Mouse (Mus musculus) kidney, embryonic 15.5 days (tissue): ENCODE measurements at regions not wholly inside any gene's neighbourhood (a gene's known extent, or its start where the extent isn't known, plus 50 kb on each side); places are given as distances from the start of the nearest gene placed in this dataset.
A peak's percentile ranks its signal among the peaks of the same experiment; 100 is the strongest.

Source experiments
- ATAC-seq: fragments of 200-750 bp; cut with Nextera tagmentation; replicated peaks from 2 replicates; pipeline ENCODE4 v1.8.0; 2017; ENCODE audit warnings: moderate TSS enrichment; ENCODE audit not compliant: low FRiP score
- H3K27ac ChIP-seq: fragments of 300-500 bp; sonication (generic); 2 replicates; pipeline ENCODE4 v1.5.1; 2015; ENCODE audit warnings: mild to moderate bottlenecking, inconsistent platforms
- H3K27me3 ChIP-seq: fragments of 300-500 bp; sonication (generic); 2 replicates; pipeline ENCODE4 v1.6.1; 2015; ENCODE audit warnings: inconsistent platforms
- H3K36me3 ChIP-seq: fragments of 300-500 bp; sonication (generic); 2 replicates; pipeline ENCODE4 v1.6.1; 2015; ENCODE audit warnings: inconsistent platforms
- H3K4me1 ChIP-seq: fragments of 300-500 bp; sonication (generic); 2 replicates; pipeline ENCODE4 v1.6.1; 2015; ENCODE audit warnings: inconsistent platforms
- H3K4me2 ChIP-seq: fragments of 300-500 bp; sonication (generic); 2 replicates; pipeline ENCODE4 v1.6.1; 2015; ENCODE audit warnings: moderate library complexity, mild to moderate bottlenecking, inconsistent platforms
- H3K4me3 ChIP-seq: fragments of 300-500 bp; sonication (generic); replicated peaks from 2 replicates; pipeline ENCODE4 v1.5.1; 2015; ENCODE audit warnings: mild to moderate bottlenecking, inconsistent platforms
- H3K9ac ChIP-seq: fragments of 300-500 bp; sonication (generic); 2 replicates; pipeline ENCODE4 v1.6.1; 2015; ENCODE audit warnings: mild to moderate bottlenecking, inconsistent platforms
- H3K9me3 ChIP-seq: fragments of 300-500 bp; sonication (generic); replicated peaks from 2 replicates; pipeline ENCODE4 v1.6.1; 2016; ENCODE audit warnings: inconsistent platforms
- WGBS: fragments of 180-500 bp; shearing (Covaris S2); methylation state at CpG from one replicate; pipeline ENCODE4 v1.1.7; 2015; ENCODE audit warnings: mixed read lengths; 5-methylcytosine and 5-hydroxymethylcytosine counted together

DNA sequence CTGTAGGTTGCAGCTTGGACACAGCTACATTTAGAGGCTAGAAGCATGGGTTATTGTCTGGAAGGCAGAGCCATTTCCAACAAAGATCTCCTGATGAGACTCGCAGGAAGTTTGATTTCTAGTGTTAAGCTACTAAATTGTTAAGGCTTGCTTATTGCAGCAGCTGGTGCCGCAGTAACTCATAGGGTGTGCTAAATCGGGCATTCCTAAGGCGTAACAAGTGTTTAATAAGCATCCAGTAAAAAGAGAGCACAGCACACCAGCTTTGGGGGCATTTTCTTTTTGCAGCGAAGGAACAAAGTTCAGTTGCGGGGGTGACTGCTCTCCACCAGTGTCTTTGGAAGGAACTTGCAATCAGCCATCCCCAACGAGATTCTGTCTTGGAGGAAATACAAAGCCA lies 241.5 kb downstream of the Maf start:
- no peaks in the 10 kb centered on the region for H3K36me3 ChIP-seq
- no peak for ATAC-seq
- peaks cover 34% of the 10 kb centered on the region for H3K27me3 ChIP-seq
- H3K4me3 ChIP-seq, result no peak overlapping the region
- no peak overlapping the region for H3K9ac ChIP-seq
- H3K27ac ChIP-seq, result no peak overlapping the region
- 0 out of 2 replicates have a peak, but pooled peaks cover 14% of the 10 kb centered on the region for H3K4me1 ChIP-seq
- H3K9me3 ChIP-seq, result no peaks in the 10 kb centered on the region
- 62% methylated on average over 7 of the region's 7 CpGs for WGBS
- H3K4me2 ChIP-seq, result no peak overlapping the region

DNA sequence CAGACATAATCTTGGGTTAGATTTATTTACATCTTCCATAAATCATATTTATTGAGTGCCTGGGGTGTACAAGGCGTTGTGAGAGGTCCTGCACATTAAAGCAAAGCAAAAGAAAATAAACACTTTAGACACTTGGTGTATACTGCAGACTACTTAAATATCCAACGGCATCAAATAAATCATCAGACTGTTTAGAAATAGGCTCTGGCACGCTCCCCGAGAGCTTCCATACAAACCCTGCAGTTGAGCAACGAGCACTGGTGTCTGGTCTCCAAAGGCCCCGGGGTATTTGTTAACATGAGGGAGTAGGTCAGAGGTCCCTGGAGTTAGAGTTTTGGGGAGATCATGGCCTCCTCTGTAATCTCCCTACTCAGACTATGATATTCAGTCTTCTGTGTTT lies 244.9 kb downstream of the Maf start:
- Histone ChIP-seq H3K9ac (no peak overlapping the region), H3K27me3 (peaks cover 58% of the 10 kb centered on the region), H3K36me3 (no peaks in the 10 kb centered on the region), H3K27ac (no peak overlapping the region), H3K4me3 (no peak overlapping the region), H3K9me3 (no peaks in the 10 kb centered on the region), H3K4me2 (no peak overlapping the region), H3K4me1 (0 out of 2 replicates have a peak, but pooled peaks cover 14% of the 10 kb centered on the region)
- 19% methylated on average over 6 of the region's 6 CpGs for WGBS
- ATAC-seq, result peak; percentile 67; the same call in 1 of the 2 replicates

DNA sequence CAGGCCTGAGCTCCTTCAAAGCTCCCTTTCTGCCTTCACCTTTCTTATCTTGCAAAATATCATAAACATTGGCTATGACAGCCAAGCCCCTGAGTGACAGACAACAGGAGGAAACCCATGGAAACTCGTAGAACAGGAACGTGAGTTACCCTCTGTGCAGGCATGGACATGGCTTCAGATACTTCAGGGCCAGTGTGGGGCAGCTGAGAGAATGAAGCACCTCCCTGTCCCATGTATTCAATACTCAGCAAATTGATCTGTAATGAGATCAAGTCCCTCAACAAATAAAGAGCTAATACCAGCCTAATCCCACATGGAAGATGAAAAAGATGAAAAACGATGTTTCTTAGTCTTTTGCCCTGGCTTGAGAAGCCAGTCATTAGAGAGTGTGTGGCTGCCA lies 249.5 kb downstream of the Maf start:
- no peak overlapping the region for H3K9ac ChIP-seq
- no peak for ATAC-seq
- H3K4me3 ChIP-seq, result no peak overlapping the region
- no peak overlapping the region for H3K4me2 ChIP-seq
- peaks cover 33% of the 10 kb centered on the region for H3K27me3 ChIP-seq
- H3K27ac ChIP-seq, result no peak overlapping the region
- 73% methylated on average over 3 of the region's 3 CpGs for WGBS
- H3K9me3 ChIP-seq, result no peaks in the 10 kb centered on the region
- no peaks in the 10 kb centered on the region for H3K36me3 ChIP-seq
- peaks cover 8% of the 10 kb centered on the region for H3K4me1 ChIP-seq

DNA sequence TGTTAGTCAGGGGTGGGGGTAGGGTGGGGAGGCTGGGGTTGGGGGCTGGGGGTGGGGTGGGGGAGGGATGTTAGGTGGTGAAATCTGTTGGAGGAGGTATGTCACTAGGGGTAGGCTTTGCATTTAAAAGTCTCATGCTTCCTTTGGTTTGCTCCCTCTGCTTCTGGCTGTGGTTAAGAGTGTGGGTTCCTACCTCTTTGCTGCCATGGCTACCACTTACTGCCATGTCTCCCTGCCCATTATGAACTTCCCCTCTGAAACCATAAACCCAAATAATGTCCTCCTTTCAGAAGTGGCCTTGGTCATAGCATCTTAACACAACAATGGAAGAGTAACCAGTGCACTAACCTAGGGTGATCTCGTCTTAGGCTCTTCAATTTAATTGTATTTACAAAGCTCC lies 256.8 kb downstream of the Maf start:
- H3K27ac ChIP-seq, result no peak overlapping the region
- H3K4me3 ChIP-seq, result no peak overlapping the region
- H3K4me1 ChIP-seq, result peaks cover 9% of the 10 kb centered on the region
- H3K4me2 ChIP-seq, result no peak overlapping the region
- 73% methylated on average over 1 of the region's 1 CpGs for WGBS
- H3K9ac ChIP-seq, result no peak overlapping the region
- H3K9me3 ChIP-seq, result no peaks in the 10 kb centered on the region
- no peaks in the 10 kb centered on the region for H3K36me3 ChIP-seq
- peaks cover 4% of the 10 kb centered on the region; the same call in 1 of the 2 replicates for H3K27me3 ChIP-seq
- no peak for ATAC-seq

DNA sequence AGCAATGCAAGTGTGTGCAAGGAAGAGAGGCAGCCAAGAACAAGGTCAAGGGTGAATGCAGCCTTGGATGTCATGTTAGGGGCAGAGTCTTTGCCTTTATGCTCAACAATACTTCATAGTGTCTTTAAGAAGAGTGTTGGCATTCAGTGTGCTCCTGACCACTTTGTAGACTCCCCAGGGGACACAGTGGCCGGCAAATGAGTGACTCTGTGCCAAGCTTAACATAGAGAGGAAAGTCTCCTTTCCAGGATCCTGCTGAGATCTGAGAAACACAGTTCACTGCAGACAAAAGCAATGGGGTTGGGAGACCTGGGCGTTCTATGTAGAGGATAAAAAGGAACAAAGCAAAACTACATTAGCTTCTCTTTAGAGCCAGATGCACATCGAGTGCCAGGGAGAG lies 259.2 kb downstream of the Maf start:
- no peaks in the 10 kb centered on the region for H3K27me3 ChIP-seq
- H3K9ac ChIP-seq, result no peak overlapping the region
- H3K4me1 ChIP-seq, result peaks cover 3% of the 10 kb centered on the region
- no peak for ATAC-seq
- 79% methylated on average over 3 of the region's 3 CpGs for WGBS
- H3K36me3 ChIP-seq, result no peaks in the 10 kb centered on the region
- no peaks in the 10 kb centered on the region for H3K9me3 ChIP-seq
- H3K4me3 ChIP-seq, result no peak overlapping the region
- H3K27ac ChIP-seq, result no peak overlapping the region
- no peak overlapping the region for H3K4me2 ChIP-seq

DNA sequence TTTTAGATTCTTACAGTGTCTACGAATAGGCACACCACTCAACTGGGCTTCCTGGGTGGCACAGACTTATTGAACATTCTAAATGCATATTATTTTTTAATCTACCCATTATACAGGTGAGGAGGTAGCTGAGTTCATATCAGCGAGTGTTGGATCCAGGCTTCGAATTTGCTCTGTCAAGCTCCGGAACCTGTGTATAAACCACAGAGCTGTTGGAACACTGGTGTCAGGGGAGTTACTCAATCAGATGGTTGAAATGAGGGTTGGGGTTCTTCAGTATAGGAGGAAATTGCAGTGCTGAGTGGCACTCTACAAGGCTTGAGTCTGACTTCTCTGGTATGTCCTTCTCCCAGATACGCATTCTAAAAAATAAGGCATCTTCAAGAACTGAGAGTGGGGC lies 263.1 kb downstream of the Maf start:
- Histone ChIP-seq H3K27ac (no peak overlapping the region), H3K4me1 (no peaks in the 10 kb centered on the region), H3K27me3 (no peaks in the 10 kb centered on the region), H3K9ac (no peak overlapping the region), H3K4me2 (no peak overlapping the region), H3K9me3 (no peaks in the 10 kb centered on the region), H3K4me3 (no peak overlapping the region), H3K36me3 (no peaks in the 10 kb centered on the region)
- 95% methylated on average over 5 of the region's 5 CpGs for WGBS
- ATAC-seq, result no peak

DNA sequence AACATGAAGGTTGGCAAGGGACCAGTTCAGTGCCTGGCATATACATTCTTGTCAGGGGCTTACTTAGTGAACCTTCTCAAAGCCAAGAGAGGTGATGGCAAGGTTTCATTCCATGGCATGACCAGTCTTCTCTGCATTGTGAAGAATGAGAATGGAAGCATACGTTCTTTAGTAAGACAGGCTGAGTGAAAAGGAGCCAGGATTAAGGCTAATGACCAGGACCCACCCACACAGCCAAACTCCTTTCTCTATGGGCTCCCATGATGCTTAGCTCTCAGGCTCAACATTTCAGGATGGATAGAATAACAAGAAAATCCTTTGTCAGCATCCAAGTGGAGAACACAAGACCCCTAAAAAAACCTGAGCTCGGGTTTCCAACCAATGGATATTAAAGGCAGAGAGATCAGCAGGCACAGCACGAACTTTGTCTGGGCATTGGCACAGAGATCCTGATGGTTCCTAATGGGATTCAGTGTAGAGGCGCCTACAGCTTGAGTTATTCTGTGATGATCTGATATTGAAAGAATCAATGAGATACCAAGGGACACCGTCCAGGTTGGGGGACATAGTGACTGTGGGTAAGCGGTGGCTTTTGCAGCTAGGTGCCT lies 265.5 kb downstream of the Maf start:
- Histone ChIP-seq H3K4me1 (no peaks in the 10 kb centered on the region), H3K4me2 (no peak overlapping the region), H3K27ac (no peak overlapping the region), H3K36me3 (no peaks in the 10 kb centered on the region), H3K9ac (no peak overlapping the region), H3K9me3 (no peaks in the 10 kb centered on the region), H3K4me3 (no peak overlapping the region), H3K27me3 (no peaks in the 10 kb centered on the region)
- WGBS, result 75% methylated on average over 6 of the region's 6 CpGs
- ATAC-seq, result no peak

DNA sequence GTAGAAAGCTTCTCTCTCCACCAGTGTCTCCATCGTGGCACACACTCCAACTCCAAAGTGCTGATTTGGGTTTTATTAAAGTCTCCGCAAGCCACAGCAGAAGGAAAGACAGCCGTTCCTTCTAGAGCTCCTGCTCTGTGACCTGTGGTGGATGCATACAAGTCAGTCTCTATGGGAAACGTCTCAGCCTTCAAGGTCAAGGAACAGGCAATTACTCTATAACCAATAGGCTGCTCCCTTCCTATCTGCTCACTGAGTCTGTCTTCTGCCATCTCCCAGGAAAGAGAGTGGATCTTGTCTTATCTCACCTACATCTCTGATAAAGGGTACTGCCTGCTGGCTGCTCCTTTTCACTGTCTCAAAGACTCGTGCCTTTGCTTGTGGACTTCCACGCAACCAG lies 266.3 kb downstream of the Maf start:
- 69% methylated on average over 6 of the region's 6 CpGs for WGBS
- no peak for ATAC-seq
- H3K4me3 ChIP-seq, result no peak overlapping the region
- H3K27me3 ChIP-seq, result no peaks in the 10 kb centered on the region
- H3K36me3 ChIP-seq, result no peaks in the 10 kb centered on the region
- H3K9me3 ChIP-seq, result no peaks in the 10 kb centered on the region
- H3K4me1 ChIP-seq, result no peaks in the 10 kb centered on the region
- H3K27ac ChIP-seq, result no peak overlapping the region
- H3K4me2 ChIP-seq, result no peak overlapping the region
- no peak overlapping the region for H3K9ac ChIP-seq

DNA sequence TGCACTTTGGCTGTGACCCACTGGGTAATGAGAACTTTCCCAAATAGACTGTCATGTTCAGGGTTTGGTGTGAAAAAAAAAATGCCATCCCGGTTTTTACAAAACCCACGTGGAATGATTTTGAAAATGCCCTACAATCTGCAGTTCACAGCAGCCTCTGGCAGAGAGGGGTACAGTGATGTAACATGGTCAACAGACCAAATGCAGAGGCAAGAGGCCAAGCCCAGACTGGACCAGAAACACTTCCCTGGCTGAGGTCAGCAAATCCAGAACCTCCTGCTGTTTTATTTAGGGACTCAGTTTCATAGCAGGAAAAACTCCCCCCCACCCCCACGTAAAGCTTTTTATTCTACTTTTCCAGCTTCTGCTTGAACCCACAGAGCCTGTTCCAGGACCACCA lies 267.4 kb downstream of the Maf start:
- Histone ChIP-seq H3K9ac (no peak overlapping the region), H3K27me3 (no peaks in the 10 kb centered on the region), H3K4me1 (no peaks in the 10 kb centered on the region), H3K27ac (no peak overlapping the region), H3K4me3 (no peak overlapping the region), H3K4me2 (no peak overlapping the region), H3K36me3 (no peaks in the 10 kb centered on the region), H3K9me3 (no peaks in the 10 kb centered on the region)
- ATAC-seq, result no peak
- 80% methylated on average over 3 of the region's 3 CpGs for WGBS

DNA sequence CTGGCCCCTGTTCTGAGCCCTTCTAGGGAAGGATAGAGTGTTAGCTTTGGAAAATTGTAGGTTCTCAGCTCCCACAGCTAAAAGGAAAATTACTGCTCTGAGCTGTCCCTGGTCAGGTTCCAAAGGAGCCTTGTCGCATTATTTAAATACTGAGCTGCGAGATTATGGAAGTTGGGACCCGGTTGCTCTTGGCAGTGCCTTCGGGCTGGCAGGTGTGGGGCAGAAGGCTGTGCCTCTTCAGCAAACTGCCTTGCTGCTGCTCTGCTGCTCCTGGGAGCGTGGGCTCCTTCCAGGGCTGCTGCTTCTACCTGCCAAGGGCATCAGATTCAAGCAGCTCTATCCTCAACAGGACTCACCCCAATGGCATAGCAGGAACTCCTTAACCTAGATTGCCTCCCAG lies 268.1 kb downstream of the Maf start:
- Histone ChIP-seq H3K36me3 (no peaks in the 10 kb centered on the region), H3K9ac (no peak overlapping the region), H3K4me2 (no peak overlapping the region), H3K4me3 (no peak overlapping the region), H3K27ac (no peak overlapping the region), H3K27me3 (no peaks in the 10 kb centered on the region), H3K9me3 (no peaks in the 10 kb centered on the region), H3K4me1 (no peaks in the 10 kb centered on the region)
- ATAC-seq, result no peak
- WGBS, result 83% methylated on average over 5 of the region's 5 CpGs

DNA sequence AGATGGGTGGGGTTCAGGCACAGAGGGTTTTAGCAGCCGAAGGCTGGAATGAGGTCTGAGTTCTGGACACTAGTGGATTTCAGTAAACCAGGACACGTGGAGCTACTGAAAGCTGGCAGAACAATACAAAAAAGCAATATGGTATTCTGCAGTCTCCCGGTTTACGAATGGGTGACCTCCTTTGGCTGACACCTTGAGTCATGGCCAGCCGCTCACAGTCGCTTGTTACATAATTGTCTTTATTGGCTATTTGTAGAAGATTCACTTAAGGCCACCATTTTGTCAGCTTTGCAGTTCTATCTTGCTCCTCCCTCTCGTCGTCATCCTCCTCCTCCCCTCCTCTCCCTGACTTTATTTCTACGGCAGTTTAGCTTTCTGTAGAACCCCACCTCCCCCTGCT lies 269.6 kb downstream of the Maf start:
- Histone ChIP-seq H3K9ac (no peak overlapping the region), H3K4me1 (no peaks in the 10 kb centered on the region), H3K4me3 (no peak overlapping the region), H3K36me3 (no peaks in the 10 kb centered on the region), H3K27ac (no peak overlapping the region), H3K9me3 (no peaks in the 10 kb centered on the region), H3K4me2 (no peak overlapping the region), H3K27me3 (peaks cover under 1% of the 10 kb centered on the region; the same call in 1 of the 2 replicates)
- WGBS, result 73% methylated on average over 9 of the region's 9 CpGs
- no peak for ATAC-seq

DNA sequence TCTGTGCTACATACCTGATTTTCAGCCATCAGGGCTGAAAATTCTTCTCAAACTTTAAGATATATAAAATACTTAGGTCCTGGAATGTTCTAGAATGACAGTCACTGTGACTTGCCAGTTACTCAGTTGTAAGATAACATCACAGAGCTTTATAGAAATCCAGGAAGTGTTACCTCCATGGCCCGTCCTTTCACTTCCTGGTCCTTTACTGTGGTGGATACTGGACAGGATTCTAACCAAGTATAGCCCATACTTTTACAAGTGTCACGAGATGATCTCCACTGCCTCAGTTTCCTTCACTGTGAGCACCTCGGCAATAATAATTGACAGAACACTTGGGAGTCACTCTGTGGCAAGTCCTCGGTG lies 271.3 kb downstream of the Maf start:
- Histone ChIP-seq H3K4me3 (no peak overlapping the region), H3K36me3 (no peaks in the 10 kb centered on the region), H3K27ac (no peak overlapping the region), H3K4me2 (no peak overlapping the region), H3K4me1 (0 out of 2 replicates have a peak, but pooled peaks cover 2% of the 10 kb centered on the region), H3K27me3 (peaks cover 3% of the 10 kb centered on the region; the same call in 1 of the 2 replicates), H3K9me3 (no peaks in the 10 kb centered on the region), H3K9ac (no peak overlapping the region)
- ATAC-seq, result no peak
- 89% methylated on average over 4 of the region's 4 CpGs for WGBS

DNA sequence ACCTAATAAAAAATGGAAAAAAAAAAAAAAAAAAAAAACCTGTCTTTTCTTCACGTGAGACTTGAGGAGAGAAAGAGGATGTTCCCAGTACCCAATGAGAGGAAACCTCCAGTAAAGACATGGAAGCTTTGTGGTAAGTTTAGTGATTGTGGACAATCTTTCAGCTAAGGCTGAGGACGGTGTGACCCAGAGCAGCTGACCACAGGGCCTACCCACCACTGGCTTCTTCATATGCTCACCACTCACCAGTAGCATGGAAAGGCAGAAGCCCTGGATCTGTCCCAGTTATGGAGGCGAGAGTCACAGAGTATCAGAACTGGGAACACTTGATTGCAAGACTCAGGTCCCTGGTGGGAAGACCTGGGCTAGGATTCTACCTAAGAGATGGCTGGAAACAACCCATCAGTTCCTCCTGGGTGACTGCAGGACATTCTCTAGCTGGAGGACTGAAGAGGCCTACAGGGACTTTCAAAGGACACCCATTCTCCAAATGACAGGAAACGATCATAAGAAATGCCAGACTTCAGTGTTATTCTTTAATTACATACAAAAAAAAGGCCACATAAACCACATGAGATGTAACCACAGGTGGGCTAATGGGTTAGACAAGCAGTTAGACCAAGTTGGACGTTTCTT lies 271.8 kb downstream of the Maf start:
- H3K9me3 ChIP-seq, result no peaks in the 10 kb centered on the region
- peaks cover 3% of the 10 kb centered on the region; the same call in 1 of the 2 replicates for H3K27me3 ChIP-seq
- no peak overlapping the region for H3K27ac ChIP-seq
- WGBS, result 92% methylated on average over 5 of the region's 5 CpGs
- no peak overlapping the region for H3K4me2 ChIP-seq
- H3K4me1 ChIP-seq, result peaks cover 4% of the 10 kb centered on the region; the same call in 1 of the 2 replicates
- no peak for ATAC-seq
- H3K4me3 ChIP-seq, result no peak overlapping the region
- no peak overlapping the region for H3K9ac ChIP-seq
- H3K36me3 ChIP-seq, result no peaks in the 10 kb centered on the region
